Mouse (Mus musculus): Measurements from ENCODE around the gene BC051142. TPM values are rescaled to one million over a fixed set of nuclear protein-coding genes. Genes with fewer than 3 reads are reported as not detected.

The BC051142 gene
- polyA plus RNA-seq, 1 experiment from 2014 or later: 0.74 TPM

DNA sequence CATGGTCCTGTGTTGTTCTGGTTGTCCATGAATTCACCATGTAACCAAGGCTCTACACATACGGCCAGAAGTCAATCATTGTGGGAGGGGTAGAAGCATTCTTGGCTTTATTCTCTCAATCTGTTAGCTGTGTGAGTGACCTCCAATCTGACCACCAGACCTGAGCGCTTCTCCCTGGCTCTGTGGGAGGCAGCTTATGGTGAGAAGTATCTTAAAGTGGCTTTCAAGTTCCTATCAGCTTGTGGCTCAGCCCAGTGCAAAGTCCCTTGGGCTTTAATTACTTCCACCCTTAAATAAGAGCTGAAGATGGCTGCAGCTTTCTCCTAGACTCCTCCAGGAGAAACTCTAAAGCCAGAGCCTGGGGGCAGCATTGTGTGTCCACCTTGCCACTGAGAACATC is 21.8 kb upstream of the BC051142 start, which contains the start of gene Btnl1:
Gene Btnl1, plus strand, starts transcription at position 286 of the 400 bp plus-strand sequence.
- Histone ChIP-seq H3K27me3 (ENCODE audit: insufficient read depth, low read length) (no peaks in the 10 kb centered on the region), H3K4me1 (ENCODE audit: insufficient read depth, low read length) (no peaks in the 10 kb centered on the region), H3K27ac (ENCODE audit: low read length) (no peak within 1 kb of the TSS), H3K36me3 (ENCODE audit: insufficient read depth, low read length) (no peaks in the 10 kb centered on the region), H3K4me2 (replicated peaks; ENCODE audit: low read depth, low read length) (no peak within 1 kb of the TSS), H3K9ac (replicated peaks; ENCODE audit: low read length) (no peak within 1 kb of the TSS), H3K9me3 (ENCODE audit: low read length) (no peaks in the 10 kb centered on the region), H3K4me3 (ENCODE audit: low read length) (no peak within 1 kb of the TSS)
- 75% methylated on average over 2 of the region's 2 CpGs for WGBS
- no peak for ATAC-seq (ENCODE audit: low FRiP score, low TSS enrichment)

DNA sequence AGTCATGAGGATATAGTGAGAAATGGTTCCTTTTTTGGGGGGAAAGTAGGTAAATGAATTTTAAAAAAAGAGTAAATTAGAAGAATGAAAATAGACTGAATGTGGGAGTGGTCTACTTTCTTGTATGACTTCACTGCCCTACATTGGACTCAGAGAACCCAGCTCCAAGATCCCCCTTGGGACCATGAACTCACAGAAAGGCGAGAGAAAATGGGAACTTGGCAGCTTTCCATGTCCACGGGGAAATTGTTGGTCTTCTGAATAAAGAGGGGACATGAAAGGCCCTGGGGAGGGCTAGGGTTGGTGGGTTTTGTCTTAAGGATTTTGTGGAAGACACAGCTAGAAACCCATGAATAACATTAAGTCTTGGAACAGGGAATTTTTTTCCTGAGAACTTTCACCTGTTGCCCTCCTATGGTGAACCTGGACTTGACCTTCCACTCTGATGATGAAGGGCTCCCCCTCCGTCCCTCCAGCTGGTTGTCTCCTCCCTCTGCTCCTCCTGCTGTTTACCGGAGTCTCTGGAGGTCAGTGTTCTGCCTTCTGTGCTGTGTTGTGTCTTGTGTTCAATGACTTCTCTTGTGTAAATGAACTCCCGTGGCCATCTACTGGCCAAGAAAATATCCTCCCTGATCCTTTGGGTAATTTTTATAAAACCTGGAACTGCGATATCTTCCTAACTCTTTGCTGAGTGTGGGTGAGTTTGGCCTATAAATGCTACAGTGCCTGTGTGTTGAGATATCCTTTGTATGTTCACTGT is 21.0 kb upstream of the BC051142 start:
- Histone ChIP-seq H3K36me3 (ENCODE audit: insufficient read depth, low read length) (no peaks in the 10 kb centered on the region), H3K4me1 (ENCODE audit: insufficient read depth, low read length) (no peaks in the 10 kb centered on the region), H3K4me3 (ENCODE audit: low read length) (no peak overlapping the region), H3K27ac (ENCODE audit: low read length) (no peak overlapping the region), H3K9me3 (ENCODE audit: low read length) (no peaks in the 10 kb centered on the region), H3K4me2 (replicated peaks; ENCODE audit: low read depth, low read length) (no peak overlapping the region), H3K9ac (replicated peaks; ENCODE audit: low read length) (no peak overlapping the region), H3K27me3 (ENCODE audit: insufficient read depth, low read length) (no peaks in the 10 kb centered on the region)
- no peak for ATAC-seq (ENCODE audit: low FRiP score, low TSS enrichment)
- 56% methylated on average over 6 of the region's 6 CpGs for WGBS

DNA sequence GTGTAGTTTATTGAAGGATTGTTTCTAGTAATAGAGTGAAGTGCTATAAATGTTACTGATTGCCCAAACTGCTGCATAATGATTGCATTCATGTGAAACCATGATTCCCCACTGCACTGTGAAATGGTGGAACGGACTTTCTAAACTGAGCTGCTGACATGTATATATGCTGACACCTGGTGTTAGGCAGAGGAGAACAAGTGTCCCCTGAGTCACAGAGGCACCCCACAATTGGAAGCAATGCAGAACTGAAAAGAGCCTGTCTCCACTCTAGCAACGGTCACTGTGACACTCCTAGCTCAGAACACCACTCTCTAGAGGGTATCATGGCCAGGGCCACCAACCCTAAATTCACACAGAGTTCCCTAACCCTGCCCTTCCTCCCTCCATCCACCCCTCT is 19.9 kb upstream of the BC051142 start:
- Histone ChIP-seq H3K27ac (ENCODE audit: low read length) (no peak overlapping the region), H3K4me2 (replicated peaks; ENCODE audit: low read depth, low read length) (no peak overlapping the region), H3K4me1 (ENCODE audit: insufficient read depth, low read length) (no peaks in the 10 kb centered on the region), H3K4me3 (ENCODE audit: low read length) (no peak overlapping the region), H3K36me3 (ENCODE audit: insufficient read depth, low read length) (no peaks in the 10 kb centered on the region), H3K9me3 (ENCODE audit: low read length) (0 out of 2 replicates have a peak, but pooled peaks cover 3% of the 10 kb centered on the region), H3K9ac (replicated peaks; ENCODE audit: low read length) (no peak overlapping the region), H3K27me3 (ENCODE audit: insufficient read depth, low read length) (no peaks in the 10 kb centered on the region)
- 70% methylated on average over 2 of the region's 2 CpGs for WGBS
- no peak for ATAC-seq (ENCODE audit: low FRiP score, low TSS enrichment)

DNA sequence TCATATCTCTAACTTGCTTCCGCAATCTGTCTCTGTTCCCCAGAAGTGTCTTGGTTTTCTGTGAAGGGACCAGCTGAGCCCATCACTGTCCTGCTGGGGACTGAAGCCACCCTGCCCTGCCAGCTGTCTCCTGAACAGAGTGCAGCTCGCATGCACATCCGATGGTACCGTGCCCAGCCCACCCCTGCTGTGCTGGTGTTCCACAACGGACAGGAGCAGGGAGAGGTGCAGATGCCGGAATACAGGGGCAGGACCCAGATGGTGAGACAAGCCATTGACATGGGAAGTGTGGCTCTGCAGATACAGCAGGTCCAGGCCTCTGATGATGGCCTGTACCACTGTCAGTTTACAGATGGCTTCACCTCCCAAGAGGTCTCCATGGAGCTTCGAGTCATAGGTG is 19.2 kb upstream of the BC051142 start:
- Histone ChIP-seq H3K4me1 (ENCODE audit: insufficient read depth, low read length) (no peaks in the 10 kb centered on the region), H3K4me3 (ENCODE audit: low read length) (no peak overlapping the region), H3K36me3 (ENCODE audit: insufficient read depth, low read length) (no peaks in the 10 kb centered on the region), H3K27ac (ENCODE audit: low read length) (no peak overlapping the region), H3K9ac (replicated peaks; ENCODE audit: low read length) (no peak overlapping the region), H3K27me3 (ENCODE audit: insufficient read depth, low read length) (no peaks in the 10 kb centered on the region), H3K4me2 (replicated peaks; ENCODE audit: low read depth, low read length) (no peak overlapping the region), H3K9me3 (ENCODE audit: low read length) (0 out of 2 replicates have a peak, but pooled peaks cover 3% of the 10 kb centered on the region)
- ATAC-seq (ENCODE audit: low FRiP score, low TSS enrichment): no peak
- WGBS: 86% methylated on average over 7 of the region's 7 CpGs

DNA sequence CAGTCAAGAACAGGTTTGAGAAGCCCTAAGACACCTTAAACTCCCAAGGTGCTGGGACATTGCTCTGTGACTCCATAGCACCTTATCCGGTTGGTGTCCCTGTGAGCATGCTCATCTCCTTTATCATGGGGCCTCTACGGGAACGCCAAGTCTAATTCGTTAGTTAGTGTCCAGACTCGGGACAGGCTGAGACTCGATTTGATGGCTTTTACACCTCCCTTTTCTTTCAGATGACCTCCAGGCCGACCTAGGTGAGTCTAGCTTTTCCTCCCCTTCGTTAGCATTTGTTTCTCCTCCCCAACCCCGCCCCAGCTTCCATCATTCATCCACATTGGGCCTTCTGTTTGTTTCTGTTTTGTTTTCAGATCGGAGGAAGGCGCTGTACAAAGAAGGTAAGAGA is 16.7 kb upstream of the BC051142 start:
- Histone ChIP-seq H3K27me3 (ENCODE audit: insufficient read depth, low read length) (no peaks in the 10 kb centered on the region), H3K4me3 (ENCODE audit: low read length) (no peak overlapping the region), H3K9me3 (ENCODE audit: low read length) (0 out of 2 replicates have a peak, but pooled peaks cover 3% of the 10 kb centered on the region), H3K36me3 (ENCODE audit: insufficient read depth, low read length) (no peaks in the 10 kb centered on the region), H3K9ac (replicated peaks; ENCODE audit: low read length) (no peak overlapping the region), H3K27ac (ENCODE audit: low read length) (no peak overlapping the region), H3K4me2 (replicated peaks; ENCODE audit: low read depth, low read length) (no peak overlapping the region), H3K4me1 (ENCODE audit: insufficient read depth, low read length) (no peaks in the 10 kb centered on the region)
- 55% methylated on average over 11 of the region's 11 CpGs for WGBS
- no peak for ATAC-seq (ENCODE audit: low FRiP score, low TSS enrichment)

DNA sequence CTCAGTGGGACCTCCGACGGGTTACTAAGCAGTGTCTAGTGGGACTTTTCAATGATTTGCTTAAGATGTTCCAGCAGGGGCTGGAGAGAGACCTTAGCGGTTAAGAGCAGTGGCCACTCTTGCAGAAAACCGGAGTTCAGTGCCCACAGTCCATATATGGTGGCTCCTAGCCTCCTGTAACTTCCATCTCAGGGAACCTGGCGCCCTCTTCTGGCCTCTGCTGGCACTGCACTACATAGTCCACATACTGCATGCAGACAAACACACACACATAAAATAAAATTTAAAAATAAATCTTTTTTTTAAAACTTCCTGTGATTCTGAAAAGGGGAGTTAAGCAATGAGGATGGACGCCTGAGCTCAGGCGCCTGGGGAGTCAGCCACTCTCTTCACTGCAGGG is 15.4 kb upstream of the BC051142 start:
- Histone ChIP-seq H3K4me3 (ENCODE audit: low read length) (no peak overlapping the region), H3K36me3 (ENCODE audit: insufficient read depth, low read length) (no peaks in the 10 kb centered on the region), H3K4me1 (ENCODE audit: insufficient read depth, low read length) (no peaks in the 10 kb centered on the region), H3K9me3 (ENCODE audit: low read length) (0 out of 2 replicates have a peak, but pooled peaks cover 3% of the 10 kb centered on the region), H3K4me2 (replicated peaks; ENCODE audit: low read depth, low read length) (no peak overlapping the region), H3K9ac (replicated peaks; ENCODE audit: low read length) (no peak overlapping the region), H3K27me3 (ENCODE audit: insufficient read depth, low read length) (no peaks in the 10 kb centered on the region), H3K27ac (ENCODE audit: low read length) (no peak overlapping the region)
- ATAC-seq (ENCODE audit: low FRiP score, low TSS enrichment): no peak
- WGBS: 73% methylated on average over 7 of the region's 7 CpGs

DNA sequence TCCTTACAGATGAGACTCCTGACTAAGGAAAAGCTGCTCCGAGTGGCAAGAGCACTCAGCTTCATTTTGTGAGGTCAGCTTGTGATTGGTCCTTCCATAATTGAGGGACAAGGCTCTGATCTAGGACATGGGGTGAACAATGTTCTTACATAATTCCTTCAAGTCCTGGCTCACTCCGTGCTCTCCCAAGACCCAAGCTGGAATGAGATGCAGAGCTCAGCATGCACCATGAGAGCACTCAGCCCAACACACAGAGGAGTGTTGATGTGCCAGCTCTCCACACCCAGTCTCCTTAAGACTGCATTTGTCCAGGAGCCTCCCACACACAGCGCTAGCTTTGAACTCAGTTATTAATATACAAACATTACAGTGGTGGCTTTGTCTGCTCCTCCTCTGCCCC is 13.9 kb upstream of the BC051142 start:
- Histone ChIP-seq H3K4me2 (replicated peaks; ENCODE audit: low read depth, low read length) (no peak overlapping the region), H3K27me3 (ENCODE audit: insufficient read depth, low read length) (no peaks in the 10 kb centered on the region), H3K36me3 (ENCODE audit: insufficient read depth, low read length) (no peaks in the 10 kb centered on the region), H3K9me3 (ENCODE audit: low read length) (0 out of 2 replicates have a peak, but pooled peaks cover 3% of the 10 kb centered on the region), H3K9ac (replicated peaks; ENCODE audit: low read length) (no peak overlapping the region), H3K4me3 (ENCODE audit: low read length) (no peak overlapping the region), H3K4me1 (ENCODE audit: insufficient read depth, low read length) (no peaks in the 10 kb centered on the region), H3K27ac (ENCODE audit: low read length) (no peak overlapping the region)
- ATAC-seq (ENCODE audit: low FRiP score, low TSS enrichment): no peak
- WGBS: 70% methylated on average over 3 of the region's 3 CpGs

DNA sequence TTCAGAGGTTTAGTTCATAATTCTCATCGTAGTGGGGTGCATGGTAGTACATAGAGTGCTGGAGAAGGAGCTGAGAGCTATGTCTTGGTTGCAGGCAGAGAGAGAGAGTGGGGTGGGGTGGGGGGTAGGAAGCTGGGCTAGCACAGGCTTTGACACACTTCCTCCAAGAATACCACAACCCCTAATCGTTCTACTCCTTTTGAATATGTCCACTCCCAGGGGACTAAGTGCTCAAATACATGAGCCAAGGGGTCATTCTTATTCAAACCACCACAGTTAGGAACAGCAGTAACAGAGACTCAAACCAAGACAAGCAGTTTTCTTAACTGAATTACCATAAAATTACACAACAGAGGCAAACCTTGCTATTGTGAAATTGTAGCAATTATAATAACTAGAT is 12.0 kb upstream of the BC051142 start:
- H3K27me3 ChIP-seq (ENCODE audit: insufficient read depth, low read length): 0 out of 2 replicates have a peak, but pooled peaks cover 2% of the 10 kb centered on the region
- no peak for ATAC-seq (ENCODE audit: low FRiP score, low TSS enrichment)

DNA sequence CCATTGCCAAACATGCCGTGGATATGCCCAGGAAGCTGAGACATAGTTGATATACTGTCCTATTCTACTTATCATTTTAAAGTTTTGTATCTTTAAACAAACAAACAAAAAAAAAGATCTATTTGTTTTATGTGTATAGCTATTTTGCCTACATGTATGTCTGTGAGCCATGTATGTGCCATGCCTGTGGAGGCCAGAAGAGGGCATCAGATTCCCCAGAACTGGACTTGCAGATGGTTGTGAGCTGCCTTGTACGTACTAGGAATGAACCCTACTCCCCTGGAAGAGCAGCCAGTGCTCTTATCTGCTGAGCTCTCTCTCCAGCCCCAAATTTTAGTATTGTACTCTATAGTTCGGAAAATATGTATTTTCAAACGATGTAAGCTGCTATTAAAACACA is 10.1 kb upstream of the BC051142 start:
- Histone ChIP-seq H3K4me2 (replicated peaks; ENCODE audit: low read depth, low read length) (no peak overlapping the region), H3K4me1 (ENCODE audit: insufficient read depth, low read length) (no peaks in the 10 kb centered on the region), H3K27me3 (ENCODE audit: insufficient read depth, low read length) (0 out of 2 replicates have a peak, but pooled peaks cover 4% of the 10 kb centered on the region), H3K9me3 (ENCODE audit: low read length) (peaks cover under 1% of the 10 kb centered on the region; the same call in 1 of the 2 replicates), H3K36me3 (ENCODE audit: insufficient read depth, low read length) (no peaks in the 10 kb centered on the region), H3K4me3 (ENCODE audit: low read length) (no peak overlapping the region), H3K27ac (ENCODE audit: low read length) (no peak overlapping the region), H3K9ac (replicated peaks; ENCODE audit: low read length) (no peak overlapping the region)
- ATAC-seq (ENCODE audit: low FRiP score, low TSS enrichment): no peak
- 34% methylated on average over 4 of the region's 4 CpGs for WGBS

More for the DNA sequence above, 12.0 kb upstream of the BC051142 start:
- no peak overlapping the region for H3K4me2 ChIP-seq (replicated peaks; ENCODE audit: low read depth, low read length)
- H3K4me1 ChIP-seq (ENCODE audit: insufficient read depth, low read length): no peaks in the 10 kb centered on the region
- H3K4me3 ChIP-seq (ENCODE audit: low read length): no peak overlapping the region
- H3K9ac ChIP-seq (replicated peaks; ENCODE audit: low read length): no peak overlapping the region
- H3K9me3 ChIP-seq (ENCODE audit: low read length): 0 out of 2 replicates have a peak, but pooled peaks cover 3% of the 10 kb centered on the region
- WGBS: 72% methylated on average over 2 of the region's 2 CpGs
- no peak overlapping the region for H3K27ac ChIP-seq (ENCODE audit: low read length)
- H3K36me3 ChIP-seq (ENCODE audit: insufficient read depth, low read length): no peaks in the 10 kb centered on the region

DNA sequence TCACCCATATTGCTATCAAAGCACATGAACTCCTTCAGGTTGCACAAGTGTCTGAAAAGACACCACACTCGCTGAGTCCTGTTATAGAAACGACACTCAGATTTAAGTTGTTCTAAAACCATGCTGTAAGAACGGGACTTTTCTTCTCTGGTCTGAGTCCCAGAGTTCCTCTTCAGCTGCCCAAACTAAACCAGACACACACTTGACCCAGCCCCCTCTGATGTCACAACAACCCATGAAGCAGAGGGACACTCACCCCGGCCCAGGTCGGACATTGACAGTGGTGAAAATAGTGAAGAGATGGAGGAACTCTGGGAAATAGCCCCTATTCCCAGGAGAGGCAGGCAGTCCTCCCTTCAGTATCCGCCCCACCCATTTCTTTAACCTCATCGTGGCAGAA is 7.1 kb upstream of the BC051142 start:
- no peak for ATAC-seq (ENCODE audit: low FRiP score, low TSS enrichment)
- Histone ChIP-seq H3K4me2 (replicated peaks; ENCODE audit: low read depth, low read length) (no peak overlapping the region), H3K36me3 (ENCODE audit: insufficient read depth, low read length) (no peaks in the 10 kb centered on the region), H3K4me1 (ENCODE audit: insufficient read depth, low read length) (no peaks in the 10 kb centered on the region), H3K9ac (replicated peaks; ENCODE audit: low read length) (no peak overlapping the region), H3K4me3 (ENCODE audit: low read length) (no peak overlapping the region), H3K9me3 (ENCODE audit: low read length) (peaks cover 3% of the 10 kb centered on the region; the same call in 1 of the 2 replicates), H3K27ac (ENCODE audit: low read length) (no peak overlapping the region), H3K27me3 (ENCODE audit: insufficient read depth, low read length) (0 out of 2 replicates have a peak, but pooled peaks cover 4% of the 10 kb centered on the region)
- 64% methylated on average over 7 of the region's 7 CpGs for WGBS

Measured in kidney, embryonic 16.5 days (tissue).